Mouse (Mus musculus): ENCODE measurements around the gene Cd68.

DNA sequence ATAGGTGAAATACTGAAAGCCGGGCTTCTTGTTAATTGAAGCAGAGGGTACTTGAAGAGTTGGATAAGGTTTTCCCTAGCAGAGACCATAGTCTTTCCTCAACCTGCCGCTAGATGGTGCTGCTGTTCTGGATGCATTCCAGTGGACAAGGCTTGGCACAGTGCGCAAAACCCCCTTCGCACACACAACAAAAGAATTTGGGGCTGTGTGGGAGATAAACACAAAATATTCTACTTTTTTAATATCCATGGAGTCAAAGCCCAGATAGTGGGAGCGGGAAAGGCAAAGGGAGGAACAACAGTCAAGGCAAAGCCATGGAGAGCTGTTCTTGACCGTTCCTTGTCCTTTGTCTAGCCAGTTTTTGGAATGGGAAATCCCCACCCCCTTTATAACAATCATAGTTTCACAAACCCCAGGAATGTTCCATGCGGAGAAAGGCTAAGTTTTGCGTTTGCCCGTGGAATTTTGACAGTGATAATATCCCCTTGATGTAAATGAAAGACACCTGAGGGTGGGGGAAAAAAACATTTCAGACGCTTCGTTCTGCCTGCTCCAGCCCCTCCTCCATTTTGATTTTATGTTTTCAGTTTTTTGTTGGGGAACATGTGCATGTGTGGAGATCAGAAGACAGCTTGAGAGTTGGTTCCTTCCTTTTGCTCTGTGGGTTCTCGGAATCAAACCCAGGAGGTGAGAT, 17.0 kb upstream of the Cd68 start:
- TF ChIP-seq GATA1 (IDR thresholded peaks at IDR 0.05; ENCODE audit: low read length) (no peak), TAL1 (IDR thresholded peaks at IDR 0.05; ENCODE audit: low read length) (no peak)
